Mouse (Mus musculus) liver, adult 2 months (tissue): ENCODE results near the gene Ifi47.

ENCODE experiments used
- CTCF ChIP-seq: fragments of 200-500 bp; IDR thresholded peaks from 2 replicates; pipeline ENCODE4 v1.5.1; 2011; ENCODE audit warnings: low read depth, low read length, control low read depth
- POLR2A ChIP-seq: fragments of 200-500 bp; IDR thresholded peaks from 2 replicates; pipeline ENCODE4 v1.6.1; 2011; ENCODE audit warnings: low read length, control low read depth; ENCODE audit not compliant: insufficient read depth; ENCODE audit errors: extremely low read depth

DNA sequence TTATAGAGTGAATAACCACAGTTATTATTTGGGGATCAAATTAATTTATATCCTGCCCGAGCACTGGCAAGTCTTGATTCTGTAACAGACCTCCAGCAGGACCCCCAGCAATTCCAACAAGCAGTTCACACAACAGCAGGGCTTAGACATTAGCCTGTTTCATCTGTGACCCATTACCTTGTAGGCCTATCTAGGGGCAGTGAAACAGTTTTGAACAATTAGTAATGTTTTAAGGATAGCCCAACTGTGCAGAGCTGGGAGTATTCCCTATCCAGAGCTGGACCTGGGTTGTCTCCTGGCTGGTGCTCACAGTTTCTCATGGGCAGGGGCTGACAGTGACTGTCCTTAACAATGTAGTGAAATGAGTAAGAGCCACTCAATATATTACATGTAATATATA, 625 bp downstream of the Ifi47 start:
- TF ChIP-seq POLR2A: no peak
- no peak for TF ChIP-seq CTCF
